Mouse (Mus musculus) cerebellum, postnatal 14 days (tissue): ENCODE data around the gene Fan1.

Experiments used
- DNase-seq, 2 experiments: peaks; one replicate each; pipeline ENCODE4 v3.0.0; 2021; ENCODE audit warnings: mixed read lengths in 2 of 2

The Fan1 gene

GRCm38 (mm10) chr7:64373830-64374562 is at the start of gene Fan1:
Gene Fan1 (minus strand): TSS chr7:64374095.
- peak; percentile 88 to 90 for DNase-seq

GRCm38 (mm10) chr7:64403989-64404388 is 30.1 kb upstream of the Fan1 start:
- no peak for DNase-seq

GRCm38 (mm10) chr7:64402452-64402851 is 28.6 kb upstream of the Fan1 start:
- DNase-seq: no peak

- no peak for DNase-seq
Observed at GRCm38 (mm10) chr7:64400725-64401124, 26.8 kb upstream of the Fan1 start.

- DNase-seq: no peak
Observed at GRCm38 (mm10) chr7:64392819-64393151, 18.9 kb upstream of the Fan1 start.

GRCm38 (mm10) chr7:64392122-64392818 is 18.4 kb upstream of the Fan1 start, which contains the start of the genes Mphosph10 and Mcee:
Gene Mphosph10 (minus strand): TSS chr7:64392268.
Gene Mcee (plus strand): TSS chr7:64392607.
- peak; percentile 93 to 95 for DNase-seq

- DNase-seq: peak in 1 of 2 experiments; percentile 18
Observed at GRCm38 (mm10) chr7:64391479-64391878, 17.6 kb upstream of the Fan1 start.

- DNase-seq: peak in 1 of 2 experiments; percentile 22
Observed at GRCm38 (mm10) chr7:64373147-64373829, 607 bp downstream of the Fan1 start.

- DNase-seq: no peak
Observed at GRCm38 (mm10) chr7:64371940-64372878, 1.7 kb downstream of the Fan1 start.

GRCm38 (mm10) chr7:64369841-64370240 is 4.1 kb downstream of the Fan1 start:
- no peak for DNase-seq

- DNase-seq: no peak
Observed at GRCm38 (mm10) chr7:64365863-64366262, 8.0 kb downstream of the Fan1 start.

GRCm38 (mm10) chr7:64360586-64360945 is 13.3 kb downstream of the Fan1 start:
- no peak for DNase-seq

- DNase-seq: no peak
Observed at GRCm38 (mm10) chr7:64359943-64360585, 13.8 kb downstream of the Fan1 start.

GRCm38 (mm10) chr7:64358666-64359065 is 15.2 kb downstream of the Fan1 start:
- DNase-seq: no peak

GRCm38 (mm10) chr7:64357405-64357804 is 16.5 kb downstream of the Fan1 start:
- DNase-seq: peak; percentile 58 to 65

GRCm38 (mm10) chr7:64356661-64357060 is 17.2 kb downstream of the Fan1 start:
- DNase-seq: no peak

GRCm38 (mm10) chr7:64354206-64354605 is 19.7 kb downstream of the Fan1 start:
- no peak for DNase-seq

GRCm38 (mm10) chr7:64351087-64351486 is 22.8 kb downstream of the Fan1 start:
- peak; percentile 78 to 82 for DNase-seq

- peak; percentile 64 for DNase-seq
Observed at GRCm38 (mm10) chr7:64349147-64349861, 24.6 kb downstream of the Fan1 start.

- no peak for DNase-seq
Observed at GRCm38 (mm10) chr7:64347813-64348212, 26.1 kb downstream of the Fan1 start.

GRCm38 (mm10) chr7:64332686-64333085 is 41.2 kb downstream of the Fan1 start:
- peak; percentile 38 to 50 for DNase-seq
